Mouse (Mus musculus): ENCODE measurements around the gene Scaf4.

DNA sequence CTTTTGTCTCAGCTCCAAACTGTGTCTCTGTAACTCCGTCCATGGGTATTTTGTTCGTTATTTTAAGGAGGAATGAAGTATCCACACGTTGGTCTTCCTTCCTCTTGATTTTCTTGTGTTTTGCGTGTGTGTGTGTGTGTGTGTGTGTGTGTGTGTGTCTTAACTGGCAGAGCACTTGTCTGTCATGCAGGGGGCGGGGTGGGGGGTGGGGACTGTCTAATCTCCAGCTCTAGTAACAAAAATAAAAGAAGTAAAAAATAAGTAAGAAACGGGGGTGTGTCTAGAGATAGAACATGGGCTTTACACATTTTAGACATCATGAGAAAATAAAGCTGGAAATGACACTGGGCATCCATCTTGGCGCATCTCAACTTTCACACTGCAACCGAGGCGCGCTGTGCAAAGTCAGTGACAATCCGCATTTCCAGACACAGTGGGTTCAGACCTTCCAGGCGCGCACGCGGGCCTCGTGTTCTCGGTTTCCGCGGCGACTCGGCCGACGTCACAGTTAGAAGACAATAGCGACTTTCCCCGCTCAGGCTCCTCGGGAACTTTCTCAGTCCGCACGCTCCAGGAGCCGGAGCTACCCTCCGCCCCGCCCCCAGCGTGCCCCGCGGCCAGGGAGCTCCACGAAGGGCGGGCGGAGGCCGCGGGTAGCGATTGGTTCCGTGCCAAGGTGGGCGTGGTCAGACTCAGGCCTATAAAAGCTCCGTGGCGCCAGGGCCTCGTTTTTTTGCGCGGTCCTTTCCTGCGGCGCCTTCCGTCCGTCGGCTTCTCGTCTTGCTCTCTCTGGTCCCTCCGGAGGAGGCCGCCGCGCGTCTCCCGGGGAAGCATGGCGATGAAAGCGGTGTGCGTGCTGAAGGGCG is 64.0 kb downstream of the Scaf4 start, which contains the start of gene Sod1:
- TF ChIP-seq CTCF (IDR thresholded peaks at IDR 0.05; ENCODE audit: control insufficient read depth, insufficient read depth, insufficient read length) (no peak), CEBPB (IDR thresholded peaks at IDR 0.05; ENCODE audit: low read depth) (no peak), USF1 (IDR thresholded peaks at IDR 0.05; ENCODE audit: low read depth) (no peak), MAX (IDR thresholded peaks at IDR 0.05) (peak; percentile 57)
